18 mouse cellular contexts compared by ENCODE assay signal in the genomic region with DNA sequence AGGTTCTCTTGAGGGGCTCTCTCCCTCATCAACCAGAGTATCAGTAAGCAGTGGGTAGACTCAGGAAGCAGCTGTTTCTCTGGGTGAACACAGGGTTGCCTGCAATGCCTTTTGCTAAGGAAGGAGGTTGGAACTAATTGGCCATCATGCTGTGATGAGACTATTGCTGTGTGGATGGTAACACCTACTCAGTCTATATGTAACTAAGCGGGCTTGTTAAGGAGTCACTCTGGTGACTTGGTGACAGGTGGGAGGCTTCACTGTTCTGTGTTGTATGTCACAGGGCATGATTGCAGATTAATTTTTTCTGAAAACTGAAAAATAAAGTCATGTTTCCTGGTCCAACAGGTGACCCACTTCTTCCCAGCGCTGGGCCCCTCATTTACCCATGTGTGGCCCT.
"Had no signal": no experiment of that assay in that cellular context is flagged by ENCODE, and none has a peak within 500 bp of the region (broad histone marks: within the 10 kb centered on the region; RNA-seq: fewer than 3 reads in every experiment).

No protein-coding gene starts in this region.

- H3K36me3 ChIP-seq: midbrain, embryonic 10.5 days; midbrain, embryonic 13.5 days; neural tube, embryonic 12.5 days; neural tube, embryonic 15.5 days had no signal

- H3K4me2 ChIP-seq: lung, embryonic 14.5 days; midbrain, embryonic 13.5 days; neural tube, embryonic 12.5 days; neural tube, embryonic 15.5 days had no signal

- H3K27ac ChIP-seq: midbrain, embryonic 10.5 days; midbrain, embryonic 13.5 days; neural tube, embryonic 12.5 days; neural tube, embryonic 15.5 days had no signal

- H3K9ac ChIP-seq: lung, embryonic 14.5 days; midbrain, embryonic 13.5 days; neural tube, embryonic 12.5 days; neural tube, embryonic 15.5 days had no signal

- H3K27me3 ChIP-seq: midbrain, embryonic 13.5 days; neural tube, embryonic 12.5 days; neural tube, embryonic 15.5 days had no signal

- H3K4me3 ChIP-seq: midbrain, embryonic 10.5 days; midbrain, embryonic 13.5 days; myocyte; neural tube, embryonic 12.5 days; neural tube, embryonic 15.5 days had no signal

- DNase-seq: lung, adult 18-20 months; lung, embryonic 14.5 days; lung, postnatal 10 days; lung, postnatal 4 days; retina, postnatal 1 day; right cerebral cortex, adult 18-20 months; right cerebral cortex, postnatal 25 days; right cerebral cortex, postnatal 4 days; spleen, adult 18-20 months; thymus, adult 18-20 months; thymus, postnatal 14 days; thymus, postnatal 36 days had no signal

- H3K9me3 ChIP-seq: midbrain, embryonic 10.5 days; midbrain, embryonic 13.5 days; neural tube, embryonic 12.5 days; neural tube, embryonic 15.5 days had no signal

- H3K4me1 ChIP-seq: midbrain, embryonic 10.5 days; neural tube, embryonic 12.5 days; neural tube, embryonic 15.5 days had no signal

- ATAC-seq: midbrain, embryonic 13.5 days; midbrain, embryonic 16.5 days had no signal
